Mouse (Mus musculus) lung, embryonic 14.5 days (tissue): ENCODE data around the gene Pard6b. TPM values are rescaled to one million over a fixed set of nuclear protein-coding genes. Genes with fewer than 3 reads are reported as not detected.

Experiments used
- ATAC-seq: fragments of 200-750 bp; cut with Nextera tagmentation; 2 replicates; pipeline ENCODE4 v1.8.0; 2017; ENCODE audit warnings: mild to moderate bottlenecking, moderate TSS enrichment, moderate library complexity; ENCODE audit not compliant: insufficient read depth
- DNase-seq: peaks from one replicate; pipeline ENCODE4 v3.0.0-alpha.2; 2015
- H3K27ac ChIP-seq: fragments of 300-500 bp; sonication (generic); 2 replicates; pipeline ENCODE4 v1.5.1; 2014; ENCODE audit warnings: low read depth, mild to moderate bottlenecking, moderate library complexity
- H3K27me3 ChIP-seq: fragments of 300-500 bp; sonication (generic); 2 replicates; pipeline ENCODE4 v1.6.1; 2014; ENCODE audit warnings: low read length, control low read depth; ENCODE audit not compliant: insufficient read depth
- H3K36me3 ChIP-seq: fragments of 300-500 bp; sonication (generic); 2 replicates; pipeline ENCODE4 v1.6.1; 2014; ENCODE audit warnings: control low read depth; ENCODE audit not compliant: insufficient read depth
- H3K4me1 ChIP-seq: fragments of 300-500 bp; sonication (generic); 2 replicates; pipeline ENCODE4 v1.6.1; 2014; ENCODE audit warnings: antibody characterized with exemption, control low read depth; ENCODE audit not compliant: insufficient read depth
- H3K4me2 ChIP-seq: fragments of 300-500 bp; sonication (generic); 2 replicates; pipeline ENCODE4 v1.6.1; 2014; ENCODE audit warnings: mild to moderate bottlenecking
- H3K4me3 ChIP-seq: fragments of 300-500 bp; sonication (generic); 2 replicates; pipeline ENCODE4 v1.5.1; 2014; ENCODE audit warnings: low read depth, low read length
- H3K9ac ChIP-seq: fragments of 300-500 bp; sonication (generic); 2 replicates; pipeline ENCODE4 v1.6.1; 2014
- H3K9me3 ChIP-seq: fragments of 300-500 bp; sonication (generic); 2 replicates; pipeline ENCODE4 v1.6.1; 2016; ENCODE audit warnings: low read depth, low read length, control low read depth
- CTCF ChIP-seq: IDR thresholded peaks from 2 replicates; pipeline ENCODE4 v1.5.1; 2016; ENCODE audit warnings: antibody characterized with exemption, low read depth
- WGBS: fragments of 180-500 bp; shearing (Covaris S2); extraction: QIAGEN DNeasy Blood & Tissue Kit; methylation state at CpG from one replicate; pipeline ENCODE4 v1.1.7; 2014; 5-methylcytosine and 5-hydroxymethylcytosine counted together
- polyA plus RNA-seq: library from polyadenylated mRNA; unstranded; fragments of >200 nt; fragmentation: Nextera tagmentation; extraction: Ambion mirVana; gene quantifications from 2 replicates; pipeline ENCODE4 v1.2.1, GENCODE M21; 2014

Pard6b gene
- polyA plus RNA-seq, 1 experiment from 2014 or later = 14.1 TPM

- H3K36me3 ChIP-seq = no peaks in the 10 kb centered on the region
- H3K4me2 ChIP-seq = no peak overlapping the region
- H3K4me1 ChIP-seq = no peaks in the 10 kb centered on the region
- WGBS = 87% methylated on average over 7 of the region's 7 CpGs
- H3K9me3 ChIP-seq = no peaks in the 10 kb centered on the region
- H3K27ac ChIP-seq = no peak overlapping the region
- no peak for TF ChIP-seq CTCF
- no peak overlapping the region for H3K4me3 ChIP-seq
- H3K27me3 ChIP-seq = peaks cover 21% of the 10 kb centered on the region; the same call in 1 of the 2 replicates
- DNase-seq (no peak), ATAC-seq (no peak)
- no peak overlapping the region for H3K9ac ChIP-seq
Observed at GRCm38 (mm10) chr2:168084228-168084627, 3.4 kb downstream of the Pard6b start.

- Histone ChIP-seq H3K9ac (no peak overlapping the region), H3K4me3 (no peak overlapping the region), H3K27me3 (peaks cover 19% of the 10 kb centered on the region; the same call in 1 of the 2 replicates), H3K36me3 (no peaks in the 10 kb centered on the region), H3K9me3 (no peaks in the 10 kb centered on the region), H3K4me1 (no peaks in the 10 kb centered on the region), H3K4me2 (no peak overlapping the region), H3K27ac (no peak overlapping the region)
- no peak for TF ChIP-seq CTCF
- 38% methylated on average over 10 of the region's 10 CpGs for WGBS
- ATAC-seq (no peak), DNase-seq (no peak)
Observed at GRCm38 (mm10) chr2:168085621-168086265, 4.9 kb downstream of the Pard6b start.

- H3K27ac ChIP-seq = no peak overlapping the region
- DNase-seq = no peak
- WGBS = 55% methylated on average over 6 of the region's 6 CpGs
Observed at GRCm38 (mm10) chr2:168086318-168086717, 5.5 kb downstream of the Pard6b start.

GRCm38 (mm10) chr2:168086839-168087238 is 6.0 kb downstream of the Pard6b start:
- WGBS = 69% methylated on average over 9 of the region's 9 CpGs
- Histone ChIP-seq H3K4me3 (no peak overlapping the region), H3K27me3 (peaks cover 9% of the 10 kb centered on the region; the same call in 1 of the 2 replicates), H3K27ac (no peak overlapping the region), H3K36me3 (no peaks in the 10 kb centered on the region), H3K9ac (no peak overlapping the region), H3K4me2 (no peak overlapping the region), H3K9me3 (no peaks in the 10 kb centered on the region), H3K4me1 (no peaks in the 10 kb centered on the region)
- no peak for TF ChIP-seq CTCF
- DNase-seq (no peak), ATAC-seq (no peak)

More at GRCm38 (mm10) chr2:168086318-168086717, 5.5 kb downstream of the Pard6b start:
- no peak overlapping the region for H3K9ac ChIP-seq
- no peak overlapping the region for H3K4me3 ChIP-seq
- ATAC-seq = no peak
- no peaks in the 10 kb centered on the region for H3K9me3 ChIP-seq
- no peak overlapping the region for H3K4me2 ChIP-seq
- TF ChIP-seq CTCF = no peak
- H3K36me3 ChIP-seq = no peaks in the 10 kb centered on the region
- H3K4me1 ChIP-seq = no peaks in the 10 kb centered on the region
- peaks cover 13% of the 10 kb centered on the region; the same call in 1 of the 2 replicates for H3K27me3 ChIP-seq

GRCm38 (mm10) chr2:168091560-168091959 is 10.8 kb downstream of the Pard6b start:
- Histone ChIP-seq H3K9me3 (no peaks in the 10 kb centered on the region), H3K27me3 (no peaks in the 10 kb centered on the region), H3K36me3 (no peaks in the 10 kb centered on the region), H3K4me2 (no peak overlapping the region), H3K4me3 (no peak overlapping the region), H3K27ac (no peak overlapping the region), H3K4me1 (0 out of 2 replicates have a peak, but pooled peaks cover 5% of the 10 kb centered on the region), H3K9ac (no peak overlapping the region)
- TF ChIP-seq CTCF = no peak
- peak; percentile 64; the same call in 1 of the 2 replicates for ATAC-seq
- DNase-seq = peak; percentile 27
- 41% methylated on average over 11 of the region's 11 CpGs for WGBS

DNA sequence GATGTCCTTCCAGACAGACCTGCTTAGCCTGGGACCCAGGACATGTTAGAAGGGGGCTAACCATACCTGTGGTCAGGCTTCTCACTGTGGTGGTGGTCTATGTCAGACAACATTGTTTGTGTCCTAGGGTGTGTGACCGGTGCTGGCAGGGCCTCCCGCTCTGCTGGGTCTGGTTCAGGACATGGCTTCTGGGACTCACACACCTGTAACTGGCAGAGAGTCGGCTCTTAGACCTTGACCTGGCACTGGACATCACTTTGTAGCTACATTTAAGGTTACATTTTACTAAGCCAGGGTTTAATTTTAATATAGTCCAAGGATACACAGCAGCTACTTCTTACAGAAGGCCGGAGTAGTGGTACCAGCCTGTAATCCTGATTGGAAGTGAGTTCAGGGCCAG is 12.3 kb downstream of the Pard6b start:
- ATAC-seq = no peak
- H3K4me3 ChIP-seq = no peak overlapping the region
- H3K9ac ChIP-seq = no peak overlapping the region
- no peak for DNase-seq
- H3K27ac ChIP-seq = no peak overlapping the region
- TF ChIP-seq CTCF = no peak
- H3K9me3 ChIP-seq = no peaks in the 10 kb centered on the region
- 94% methylated on average over 4 of the region's 4 CpGs for WGBS
- no peaks in the 10 kb centered on the region for H3K27me3 ChIP-seq
- H3K4me1 ChIP-seq = 0 out of 2 replicates have a peak, but pooled peaks cover 5% of the 10 kb centered on the region
- H3K36me3 ChIP-seq = no peaks in the 10 kb centered on the region
- no peak overlapping the region for H3K4me2 ChIP-seq

DNA sequence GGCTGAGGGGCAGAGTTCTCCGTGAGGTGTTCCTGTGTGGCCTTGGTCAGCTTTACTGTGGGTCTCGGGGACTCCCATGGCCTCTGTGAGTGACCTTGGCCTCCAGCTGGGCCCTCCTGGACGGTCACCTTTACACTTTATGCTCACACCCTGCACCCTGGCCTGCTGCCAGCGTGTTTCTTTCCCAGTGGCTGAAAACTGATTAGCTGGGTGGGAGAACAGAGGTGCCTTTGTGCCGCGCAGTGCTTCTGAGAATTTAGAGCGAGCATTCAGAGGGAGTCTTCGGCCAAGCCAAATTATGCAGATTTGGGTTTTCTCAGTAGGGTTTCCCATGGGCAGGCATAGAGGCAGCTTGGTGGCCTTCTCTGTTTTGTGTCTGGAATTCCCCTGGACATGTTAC is 14.3 kb downstream of the Pard6b start:
- Histone ChIP-seq H3K27ac (peak overlapping the region; percentile 81), H3K4me2 (no peak overlapping the region)

More for the DNA sequence above, 14.3 kb downstream of the Pard6b start:
- Histone ChIP-seq H3K4me1 (0 out of 2 replicates have a peak, but pooled peaks cover 5% of the 10 kb centered on the region), H3K9ac (peak overlapping the region; percentile 22; the same call in 1 of the 2 replicates), H3K4me3 (no peak overlapping the region), H3K27me3 (no peaks in the 10 kb centered on the region), H3K36me3 (peaks cover 10% of the 10 kb centered on the region; the same call in 1 of the 2 replicates), H3K9me3 (no peaks in the 10 kb centered on the region)
- ATAC-seq (no peak), DNase-seq (peak; percentile 66)
- WGBS = 45% methylated on average over 8 of the region's 8 CpGs
- no peak for TF ChIP-seq CTCF
